Mouse (Mus musculus): ENCODE results near the gene Klf11.
A peak's percentile ranks its signal among the peaks of the same experiment; 100 is the strongest.
"Not testable (repeated sequence)": the region's sequence is repeated elsewhere in the genome, so short reads cannot be mapped to it uniquely, and the experiment has no call there.

Gene Klf11

DNA sequence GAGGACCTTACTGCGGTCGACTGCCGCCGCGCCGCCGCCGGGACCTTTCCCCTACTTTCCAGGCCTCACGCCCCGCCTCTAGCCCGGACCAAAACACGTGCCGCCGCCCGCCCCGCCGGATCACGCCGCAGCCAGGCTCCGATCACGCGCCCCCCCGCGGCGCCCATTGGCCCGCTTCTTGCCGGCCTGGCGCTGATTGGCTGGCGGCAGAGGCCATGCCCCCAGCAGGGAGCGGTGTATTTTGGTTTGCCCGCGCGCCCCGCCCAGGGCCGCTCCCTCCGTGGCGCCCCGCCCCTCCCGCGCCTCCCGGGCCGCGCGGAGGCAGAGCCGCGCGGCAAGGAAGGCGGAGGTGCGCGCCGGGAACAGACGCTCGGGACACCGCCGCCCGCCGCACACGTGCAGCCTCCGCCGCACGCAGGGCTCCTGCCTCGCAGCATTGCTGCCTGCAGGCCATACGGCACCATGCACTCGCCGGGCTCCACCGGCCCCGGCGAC lies at the start of gene Klf11:
Gene Klf11 (plus strand): TSS at position 212 of the 495 bp plus-strand sequence.
- DNase-seq (ENCODE audit: low spot score in 2 of 2) = peak; percentile 98 to 99

- peak; percentile 46 to 66 for DNase-seq (ENCODE audit: low spot score in 2 of 2)
These were observed 47.8 kb upstream of the Klf11 start for GRCm38 (mm10) chr12:24603266-24603665.

- no peak for DNase-seq (ENCODE audit: low spot score in 2 of 2)
These were observed 44.9 kb upstream of the Klf11 start for GRCm38 (mm10) chr12:24606166-24606565.

DNA sequence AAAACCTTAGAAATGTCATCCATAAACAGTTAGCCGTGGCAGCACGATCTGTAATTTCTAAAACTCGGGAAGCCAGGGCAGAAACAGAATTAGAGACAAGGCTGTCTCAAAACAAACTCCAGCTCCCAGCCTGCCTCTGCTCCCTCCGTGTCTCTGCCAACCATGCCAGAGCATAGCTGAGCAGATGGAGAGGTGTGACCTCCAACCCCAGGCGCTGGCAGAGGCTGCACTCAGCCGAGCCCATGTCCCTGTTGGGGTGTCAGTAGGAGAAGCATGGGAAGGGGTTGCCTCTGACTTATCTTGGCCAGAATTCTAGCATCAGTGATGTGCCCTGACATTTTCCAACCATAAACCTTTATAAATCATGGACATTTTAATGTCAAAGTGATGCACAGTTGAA lies 38.5 kb upstream of the Klf11 start:
- no peak for DNase-seq (ENCODE audit: low spot score in 2 of 2)

- DNase-seq (ENCODE audit: low spot score in 2 of 2) = no peak
These were observed 36.5 kb upstream of the Klf11 start for GRCm38 (mm10) chr12:24614452-24615075.

- no peak for DNase-seq (ENCODE audit: low spot score in 2 of 2)
These were observed 35.9 kb upstream of the Klf11 start for GRCm38 (mm10) chr12:24615140-24615539.

GRCm38 (mm10) chr12:24619436-24619835 lies 31.6 kb upstream of the Klf11 start:
- DNase-seq (ENCODE audit: low spot score in 2 of 2) = no peak

- DNase-seq (ENCODE audit: low spot score in 2 of 2) = no peak
These were observed 27.4 kb upstream of the Klf11 start for GRCm38 (mm10) chr12:24623486-24624251.

GRCm38 (mm10) chr12:24626401-24626800 lies 24.7 kb upstream of the Klf11 start:
- no peak for DNase-seq (ENCODE audit: low spot score in 2 of 2)

DNA sequence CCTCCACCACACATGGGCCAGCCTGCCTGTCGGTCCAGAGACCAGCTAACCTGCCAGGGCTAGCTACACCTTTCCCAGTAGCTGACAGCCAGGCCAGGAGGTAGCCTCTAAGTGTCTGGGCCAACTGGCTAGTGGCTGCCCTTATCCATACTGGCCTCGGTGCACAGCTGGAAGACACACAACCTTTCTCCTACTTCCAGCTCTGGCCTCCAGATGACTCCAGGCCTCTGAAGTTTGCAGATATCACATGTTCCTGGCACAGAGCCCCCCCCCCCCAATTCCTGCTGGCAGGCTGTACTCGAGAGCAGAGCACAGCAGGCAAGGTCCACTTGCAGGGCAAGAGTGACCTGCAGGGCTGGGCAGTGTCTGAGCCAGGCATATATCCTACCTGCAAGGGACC lies 23.9 kb upstream of the Klf11 start:
- DNase-seq (ENCODE audit: low spot score in 2 of 2) = no peak

DNA sequence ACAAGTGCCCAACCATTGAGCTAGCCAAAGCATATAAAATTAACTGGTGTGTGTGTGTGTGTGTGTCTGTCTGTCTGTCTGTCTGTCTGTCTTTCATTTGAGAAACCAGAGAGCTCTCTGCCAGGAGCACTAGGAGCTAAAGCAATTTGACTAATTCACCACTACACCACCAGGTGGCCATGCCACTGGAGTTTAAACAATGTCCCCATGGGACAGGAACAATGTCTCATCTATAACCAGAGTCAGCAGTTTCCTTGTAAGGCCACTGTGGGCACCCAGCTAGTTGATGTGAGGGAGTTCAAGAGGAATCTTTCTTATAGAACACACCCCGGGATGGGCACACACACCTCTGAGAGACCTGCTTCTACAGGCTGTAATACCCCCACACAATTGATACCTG lies 20.9 kb upstream of the Klf11 start:
- DNase-seq (ENCODE audit: low spot score in 2 of 2) = peak; percentile 39 to 46

DNA sequence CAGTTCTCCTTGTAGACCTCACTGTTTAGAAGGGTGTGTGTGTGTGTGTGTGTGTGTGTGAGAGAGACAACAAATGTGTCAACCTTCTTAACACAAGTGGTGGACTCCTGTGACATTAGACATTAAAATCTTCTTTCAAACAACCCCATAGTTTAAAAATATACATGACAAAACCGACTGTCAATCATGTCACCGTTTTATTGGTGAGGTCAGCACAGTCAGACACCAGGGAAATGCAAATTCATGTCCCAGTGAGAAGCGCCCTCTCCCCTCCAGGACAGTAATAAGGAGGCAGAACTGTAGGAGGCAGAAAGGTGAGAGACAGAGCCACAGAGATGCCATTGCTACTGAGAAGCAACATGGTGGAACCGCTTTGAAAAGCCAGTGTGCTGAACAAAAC lies 18.7 kb upstream of the Klf11 start:
- DNase-seq (ENCODE audit: low spot score in 2 of 2) = no peak

- DNase-seq (ENCODE audit: low spot score in 2 of 2) = peak in 1 of 2 experiments; percentile 23
These were observed 17.3 kb upstream of the Klf11 start for GRCm38 (mm10) chr12:24633753-24634191.

DNA sequence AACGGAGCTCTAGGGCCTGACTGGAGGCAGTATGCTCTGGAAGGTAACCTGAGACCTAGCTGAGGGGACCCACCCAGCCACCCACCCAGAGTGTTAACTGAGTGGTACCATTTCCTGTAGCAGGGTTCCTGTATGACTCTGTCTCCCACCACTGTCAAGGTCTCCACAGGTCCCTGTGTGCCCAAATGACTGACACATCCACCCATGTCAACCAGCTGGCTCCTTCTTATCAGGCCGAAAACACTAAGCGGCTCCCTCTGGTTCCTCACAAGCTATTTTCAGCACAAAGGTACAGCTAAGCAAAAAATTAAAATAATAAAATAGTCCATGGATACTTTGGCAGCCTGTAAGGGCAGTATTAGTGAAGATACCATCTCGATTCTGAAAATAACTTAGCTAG lies 16.9 kb upstream of the Klf11 start:
- no peak for DNase-seq (ENCODE audit: low spot score in 2 of 2)

DNA sequence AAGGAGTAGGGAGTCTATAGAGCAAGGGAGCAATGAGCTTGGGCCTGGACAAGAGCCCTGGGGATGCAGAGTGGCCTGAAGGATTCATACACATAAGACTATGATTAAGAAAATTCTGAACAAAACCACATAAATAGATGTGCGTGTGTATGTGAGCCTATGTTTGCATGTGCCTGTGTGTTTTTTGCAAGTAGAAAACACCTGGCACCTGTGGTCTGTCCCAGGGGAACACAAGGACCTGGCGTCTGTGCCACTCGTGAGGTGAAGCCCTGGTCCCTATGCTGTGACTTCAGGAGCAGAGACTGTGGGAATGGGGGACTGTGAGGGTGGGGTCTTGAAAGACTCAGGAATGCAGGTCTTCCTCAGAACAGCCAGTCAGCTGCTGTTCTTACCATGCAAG lies 16.4 kb upstream of the Klf11 start:
- no peak for DNase-seq (ENCODE audit: low spot score in 2 of 2)

DNA sequence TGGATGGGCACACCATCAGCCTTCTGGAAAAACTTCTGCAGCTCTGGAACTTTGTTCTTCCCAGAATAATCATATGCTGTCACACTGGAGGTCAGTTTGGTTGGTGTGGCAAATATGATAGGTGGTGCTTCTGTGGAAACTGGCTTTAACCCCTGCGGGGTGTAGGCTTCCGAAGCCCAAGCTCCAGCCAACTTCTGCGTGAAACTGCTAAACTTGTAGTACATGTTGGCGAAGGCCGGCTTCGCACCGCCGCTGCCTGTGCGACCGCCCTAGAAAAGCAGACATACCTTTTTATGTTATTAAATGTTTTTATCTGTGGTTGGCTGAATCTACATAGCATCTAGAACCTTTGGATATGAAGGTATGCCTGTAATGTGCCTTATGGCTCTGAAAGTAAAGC lies 12.3 kb upstream of the Klf11 start:
- not testable (repeated sequence) for DNase-seq (ENCODE audit: low spot score in 2 of 2)

DNA sequence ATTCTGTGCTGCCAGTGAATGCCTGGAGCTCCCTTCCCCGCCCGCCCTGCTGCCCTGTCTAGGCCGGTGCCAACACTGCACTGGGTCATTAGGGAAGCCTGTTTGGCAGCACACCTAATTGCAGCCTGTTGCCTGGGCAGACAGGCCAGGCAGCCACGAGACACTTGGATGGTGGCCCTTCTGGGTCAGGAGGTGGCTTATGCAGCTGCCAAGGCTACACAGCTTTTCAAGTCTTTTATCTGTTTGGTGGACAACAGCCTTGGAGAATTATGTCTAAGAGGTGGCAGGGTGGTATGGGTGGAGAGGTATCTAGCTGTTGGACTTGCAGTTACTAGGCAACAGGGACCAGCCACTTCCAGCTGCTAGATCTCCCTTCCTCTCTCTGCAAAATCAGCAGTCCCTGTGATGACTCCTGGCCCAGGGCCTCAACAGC lies 8.7 kb upstream of the Klf11 start:
- peak; percentile 35 to 75 for DNase-seq (ENCODE audit: low spot score in 2 of 2)

- DNase-seq (ENCODE audit: low spot score in 2 of 2) = peak in 1 of 2 experiments; percentile 25
These were observed 6.9 kb upstream of the Klf11 start for GRCm38 (mm10) chr12:24644125-24644571.

GRCm38 (mm10) chr12:24645901-24646300 lies 5.2 kb upstream of the Klf11 start:
- no peak for DNase-seq (ENCODE audit: low spot score in 2 of 2)

DNA sequence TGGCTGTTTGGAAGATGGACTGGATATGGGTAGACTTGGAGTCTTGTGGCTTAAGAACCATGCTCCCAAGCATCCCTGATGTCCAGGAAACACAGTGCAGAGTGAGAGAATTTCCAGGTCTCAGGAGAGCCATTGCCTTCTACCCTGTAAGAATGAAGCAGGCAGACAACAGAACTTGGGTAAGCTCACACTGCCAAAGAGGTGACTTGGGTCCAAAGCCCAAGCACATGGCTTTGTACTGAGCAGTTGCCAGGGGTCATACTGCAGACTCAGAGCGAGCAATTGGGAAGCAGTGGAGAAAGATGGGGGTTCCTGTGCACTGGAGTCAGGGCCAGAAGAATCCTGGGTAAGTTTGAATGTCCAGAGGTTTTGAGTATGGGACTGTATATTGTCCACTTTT lies 3.0 kb upstream of the Klf11 start:
- no peak for DNase-seq (ENCODE audit: low spot score in 2 of 2)

GRCm38 (mm10) chr12:24650415-24651062 lies 535 bp upstream of the Klf11 start:
- no peak for DNase-seq (ENCODE audit: low spot score in 2 of 2)

- DNase-seq (ENCODE audit: low spot score in 2 of 2) = peak; percentile 98
These were observed 718 bp downstream of the Klf11 start for GRCm38 (mm10) chr12:24651642-24652342.
